Mouse (Mus musculus) ES-Bruce4 (cell line): ENCODE data around the gene Vdr.

Experiments
- CTCF ChIP-seq: IDR thresholded peaks from one replicate; pipeline ENCODE4 v1.8.1; 2011; ENCODE audit warnings: low read depth, low read length
- POLR2A ChIP-seq: IDR thresholded peaks from one replicate; pipeline ENCODE4 v1.8.1; 2011; ENCODE audit warnings: low read length; ENCODE audit not compliant: insufficient read depth

DNA sequence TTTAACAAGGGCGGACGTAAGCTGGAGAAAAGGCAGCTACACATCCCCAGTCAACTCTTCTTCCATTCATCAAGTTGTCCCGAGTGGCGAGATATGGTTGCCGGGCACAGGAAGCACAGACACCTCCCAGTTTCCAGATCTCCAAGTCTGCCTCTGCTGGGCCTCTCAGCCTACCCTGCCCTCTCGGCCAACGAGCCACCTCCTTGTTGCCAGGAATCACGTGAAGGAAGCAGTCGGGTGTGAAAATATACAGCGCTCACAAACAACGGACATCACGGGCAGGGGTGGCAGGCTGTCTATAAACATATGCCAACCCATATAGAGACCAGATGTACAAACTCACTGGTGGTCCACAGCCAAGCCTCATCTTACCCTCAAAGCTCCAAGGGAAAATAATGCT, 14.6 kb downstream of the Vdr start:
- TF ChIP-seq CTCF (no peak), POLR2A (no peak)
